ENCODE assay signal across 8 mouse cellular contexts in genomic region chr14:55721076-55721475, GRCm38 (mm10). TPM values are rescaled to one million over a fixed set of nuclear protein-coding genes. Genes with fewer than 3 reads are reported as not detected.
DNase-seq lines count a peak whose midpoint lies in the region; ATAC-seq lines count a peak whose summit lies in the region.

No protein-coding gene starts in this region.

- H3K4me3 ChIP-seq in neural tube, embryonic 11.5 days (ENCODE audit: low read depth, low read length), result peak overlapping the region; percentile 55; the same call in 1 of the 2 replicates
- H3K4me3 ChIP-seq in hindbrain, embryonic 11.5 days (ENCODE audit: low read depth, low read length), result peak overlapping the region; percentile 64; the same call in 1 of the 2 replicates
- peak overlapping the region; percentile 77 for H3K4me3 ChIP-seq in limb, embryonic 13.5 days

- no peaks in the 10 kb centered on the region for H3K9me3 ChIP-seq in neural tube, embryonic 11.5 days (ENCODE audit: control insufficient read depth, low read length)
- no peaks in the 10 kb centered on the region for H3K9me3 ChIP-seq in hindbrain, embryonic 11.5 days (ENCODE audit: control insufficient read depth, low read length)
- H3K9me3 ChIP-seq in limb, embryonic 13.5 days, result no peaks in the 10 kb centered on the region

- no peak overlapping the region for H3K27ac ChIP-seq in neural tube, embryonic 11.5 days (ENCODE audit: low read depth, low read length)
- H3K27ac ChIP-seq in hindbrain, embryonic 11.5 days (ENCODE audit: low read depth, low read length), result no peak overlapping the region
- H3K27ac ChIP-seq in limb, embryonic 13.5 days, result no peak overlapping the region

- no peaks in the 10 kb centered on the region for H3K4me1 ChIP-seq in neural tube, embryonic 11.5 days (ENCODE audit: control insufficient read depth, insufficient read depth, low read length)
- no peaks in the 10 kb centered on the region for H3K4me1 ChIP-seq in hindbrain, embryonic 11.5 days (replicated peaks; ENCODE audit: control insufficient read depth, insufficient read depth, low read length)
- H3K4me1 ChIP-seq in limb, embryonic 13.5 days, result peaks cover 14% of the 10 kb centered on the region; the same call in 1 of the 2 replicates

- 0 out of 2 replicates have a peak, but pooled peaks cover 2% of the 10 kb centered on the region for H3K36me3 ChIP-seq in neural tube, embryonic 11.5 days (ENCODE audit: control insufficient read depth, insufficient read depth, low read length)
- H3K36me3 ChIP-seq in hindbrain, embryonic 11.5 days (ENCODE audit: control insufficient read depth, insufficient read depth, low read length), result 0 out of 2 replicates have a peak, but pooled peaks cover 2% of the 10 kb centered on the region
- peaks cover 38% of the 10 kb centered on the region for H3K36me3 ChIP-seq in limb, embryonic 13.5 days

- no peak for ATAC-seq in neural tube, embryonic 11.5 days (ENCODE audit: insufficient read depth, low FRiP score, low TSS enrichment)
- no peak for ATAC-seq in hindbrain, embryonic 11.5 days (ENCODE audit: low FRiP score)
- ATAC-seq in limb, embryonic 13.5 days (ENCODE audit: low FRiP score, low read depth), result no peak

- DNase-seq in neural tube, embryonic 11.5 days (ENCODE audit: low spot score), result no peak
- no peak for DNase-seq in neural tube, embryonic 10.5 days (ENCODE audit: extremely low spot score, low spot score)
- no peak for DNase-seq in hindbrain, embryonic 11.5 days (ENCODE audit: low spot score)
- no peak for DNase-seq in natural killer cell, adult 2 months (ENCODE audit: low spot score in 2 of 2)
- no peak for DNase-seq in embryo, embryonic 9.5 days (ENCODE audit: extremely low spot score)
- no peak for DNase-seq in layer of hippocampus, postnatal 14 days (ENCODE audit: low spot score in 2 of 2)
- no peak for DNase-seq in frontal cortex, postnatal 25 days (ENCODE audit: low spot score in 2 of 2)

- peak overlapping the region; percentile 46 for H3K4me2 ChIP-seq in neural tube, embryonic 11.5 days (ENCODE audit: low read depth)
- H3K4me2 ChIP-seq in hindbrain, embryonic 11.5 days (replicated peaks; ENCODE audit: low read depth, low read length), result peak overlapping the region; percentile 68; the same call in 1 of the 2 replicates
- H3K4me2 ChIP-seq in limb, embryonic 13.5 days (replicated peaks), result peak overlapping the region; percentile 69

- H3K9ac ChIP-seq in neural tube, embryonic 11.5 days (ENCODE audit: low read length), result peak overlapping the region; percentile 81; the same call in 1 of the 2 replicates
- H3K9ac ChIP-seq in hindbrain, embryonic 11.5 days (ENCODE audit: low read depth, low read length), result no peak overlapping the region
- peak overlapping the region; percentile 71; the same call in 1 of the 2 replicates for H3K9ac ChIP-seq in limb, embryonic 13.5 days

- WGBS in neural tube, embryonic 11.5 days, result 77% methylated on average over 6 of the region's 6 CpGs
- WGBS in hindbrain, embryonic 11.5 days, result 71% methylated on average over 6 of the region's 6 CpGs
- 75% methylated on average over 6 of the region's 6 CpGs for WGBS in limb, embryonic 13.5 days

- no peaks in the 10 kb centered on the region for H3K27me3 ChIP-seq in neural tube, embryonic 11.5 days (ENCODE audit: control insufficient read depth, insufficient read depth, low read length)
- H3K27me3 ChIP-seq in hindbrain, embryonic 11.5 days (ENCODE audit: control insufficient read depth, insufficient read depth, low read length), result no peaks in the 10 kb centered on the region
- no peaks in the 10 kb centered on the region for H3K27me3 ChIP-seq in limb, embryonic 13.5 days

RNA-seq across cellular contexts. Expression of gene Rabggta, which starts 1.0 kb away (rescaled TPM):
- 26.5 and 29.3 TPM in 2 replicates for polyA plus RNA-seq in neural tube, embryonic 11.5 days (2014; fragmentation: Nextera tagmentation; extraction: Ambion mirVana)
- 25.3 and 27.4 TPM in 2 replicates for polyA plus RNA-seq in hindbrain, embryonic 11.5 days (2014; fragmentation: Nextera tagmentation; extraction: Ambion mirVana)
- 24.8 and 26.2 TPM in 2 replicates for polyA plus RNA-seq in limb, embryonic 13.5 days (2015; fragmentation: Nextera tagmentation; extraction: Ambion mirVana)
- 10 to 100 TPM; 41.4 to 41.8 TPM for total RNA-seq in layer of hippocampus, postnatal 14 days (2021)

RNA-seq across cellular contexts. Expression of gene Tgm1, which starts 7.3 kb away (rescaled TPM):
- 0.37 and 0.57 TPM in 2 replicates for polyA plus RNA-seq in neural tube, embryonic 11.5 days (2014; fragmentation: Nextera tagmentation; extraction: Ambion mirVana)
- polyA plus RNA-seq in hindbrain, embryonic 11.5 days (2014; fragmentation: Nextera tagmentation; extraction: Ambion mirVana), result 0.36 and 0.49 TPM in 2 replicates
- 5.0 and 5.7 TPM in 2 replicates for polyA plus RNA-seq in limb, embryonic 13.5 days (2015; fragmentation: Nextera tagmentation; extraction: Ambion mirVana)
- under 1 TPM in 1 of 2 experiments, not detected in 1; 0.23 TPM for total RNA-seq in layer of hippocampus, postnatal 14 days (2021)

RNA-seq across cellular contexts. Expression of gene Dhrs1, which starts 24.4 kb away (rescaled TPM):
- polyA plus RNA-seq in neural tube, embryonic 11.5 days (2014; fragmentation: Nextera tagmentation; extraction: Ambion mirVana), result 68.6 and 76.8 TPM in 2 replicates
- polyA plus RNA-seq in hindbrain, embryonic 11.5 days (2014; fragmentation: Nextera tagmentation; extraction: Ambion mirVana), result 68.6 and 72.1 TPM in 2 replicates
- 78.1 and 89.9 TPM in 2 replicates for polyA plus RNA-seq in limb, embryonic 13.5 days (2015; fragmentation: Nextera tagmentation; extraction: Ambion mirVana)
- 100 to 1,000 TPM in 1 of 2 experiments, 10 to 100 TPM in 1; 96.3 to 102 TPM for total RNA-seq in layer of hippocampus, postnatal 14 days (2021)

RNA-seq across cellular contexts. Expression of gene Nop9, which starts 24.4 kb away (rescaled TPM):
- polyA plus RNA-seq in neural tube, embryonic 11.5 days (2014; fragmentation: Nextera tagmentation; extraction: Ambion mirVana), result 51.9 and 53.8 TPM in 2 replicates
- 47.0 and 47.6 TPM in 2 replicates for polyA plus RNA-seq in hindbrain, embryonic 11.5 days (2014; fragmentation: Nextera tagmentation; extraction: Ambion mirVana)
- polyA plus RNA-seq in limb, embryonic 13.5 days (2015; fragmentation: Nextera tagmentation; extraction: Ambion mirVana), result 41.8 and 42.8 TPM in 2 replicates
- 10 to 100 TPM; 15.7 to 17.3 TPM for total RNA-seq in layer of hippocampus, postnatal 14 days (2021)

RNA-seq across cellular contexts. Expression of gene Cideb, which starts 37.2 kb away (rescaled TPM):
- 0.32 TPM in 1 of 2 replicates, not detected in the other for polyA plus RNA-seq in neural tube, embryonic 11.5 days (2014; fragmentation: Nextera tagmentation; extraction: Ambion mirVana)
- polyA plus RNA-seq in hindbrain, embryonic 11.5 days (2014; fragmentation: Nextera tagmentation; extraction: Ambion mirVana), result 0.33 TPM in 1 of 2 replicates, not detected in the other
- polyA plus RNA-seq in limb, embryonic 13.5 days (2015; fragmentation: Nextera tagmentation; extraction: Ambion mirVana), result 0.45 and 0.72 TPM in 2 replicates
- 1 to 10 TPM in 1 of 2 experiments, under 1 TPM in 1; 0.43 to 1.3 TPM for total RNA-seq in layer of hippocampus, postnatal 14 days (2021)
